Mouse (Mus musculus): ENCODE results near the gene Smr3a.

Gene Smr3a

DNA sequence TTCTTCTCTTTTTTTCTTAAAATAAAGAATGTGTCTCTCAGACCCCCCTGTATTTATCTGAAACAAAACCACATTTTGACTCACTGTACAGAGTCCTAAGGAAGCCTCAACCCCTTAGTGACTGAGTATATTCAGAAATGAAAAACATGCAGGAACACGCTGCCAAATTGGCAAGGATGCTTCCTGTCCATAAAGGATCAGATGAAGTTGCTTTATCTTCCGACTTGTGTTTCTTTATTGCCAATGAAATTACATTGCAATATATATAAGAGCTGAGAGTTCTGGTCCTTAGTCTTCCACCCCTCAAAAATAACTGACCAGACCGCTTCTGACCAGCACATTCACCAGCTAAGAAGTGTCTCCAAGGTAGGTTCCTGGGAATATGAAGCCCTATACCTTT, at the start of gene Smr3a:
Gene Smr3a, plus strand, starts transcription at position 301 of the 400 bp plus-strand sequence.
- no peak for TF ChIP-seq GATA4 (IDR thresholded peaks at IDR 0.05; ENCODE audit: insufficient replicate concordance, low read length)

DNA sequence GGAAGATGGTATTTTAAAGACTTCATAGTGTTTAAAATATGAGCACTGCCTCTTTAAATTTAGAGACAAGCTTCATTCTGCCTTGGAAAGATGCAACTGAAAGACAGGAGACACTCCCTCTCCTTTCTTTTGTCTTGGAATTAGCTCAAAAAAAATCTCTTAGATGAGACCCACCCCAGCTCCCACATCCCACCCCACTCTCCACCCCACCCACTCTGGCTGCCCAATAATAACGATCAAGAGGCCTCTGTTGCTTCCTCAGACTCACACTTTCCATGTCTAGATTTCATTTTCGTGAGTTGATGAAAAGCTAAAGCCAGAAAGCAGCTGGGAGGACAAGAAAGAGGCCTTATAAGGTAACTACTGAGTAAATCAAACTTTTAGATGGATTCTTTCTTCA, 33.1 kb upstream of the Smr3a start, which contains the start of the genes 2310003L06Rik and Gm28434:
Gene 2310003L06Rik, plus strand, starts transcription at position 259 of the 400 bp plus-strand sequence.
Gene Gm28434, plus strand, starts transcription at position 317 of the 400 bp plus-strand sequence.
- TF ChIP-seq GATA4 (IDR thresholded peaks at IDR 0.05; ENCODE audit: insufficient replicate concordance, low read length), result no peak

DNA sequence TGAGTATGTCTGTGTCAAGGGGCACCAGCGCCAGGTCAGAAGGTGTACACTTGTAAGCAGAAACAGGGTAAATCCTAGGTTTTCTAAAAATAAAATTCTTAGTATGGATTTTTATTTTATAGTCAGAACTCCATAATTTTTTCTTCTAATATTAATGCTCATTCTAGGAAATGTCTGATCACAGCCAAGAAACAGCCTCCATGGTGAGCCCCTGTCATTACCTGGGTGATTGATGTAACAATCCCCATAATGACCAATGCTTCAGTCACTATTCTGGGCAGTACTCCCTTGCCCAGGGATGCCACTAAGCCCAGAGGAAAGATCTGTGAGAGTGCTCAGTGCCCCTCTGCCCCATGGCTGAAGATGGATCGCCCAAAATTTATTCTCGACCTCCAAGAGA, 23.2 kb upstream of the Smr3a start, which contains the start of gene Cabs1:
Gene Cabs1, plus strand, starts transcription at position 301 of the 400 bp plus-strand sequence.
- no peak for TF ChIP-seq GATA4 (IDR thresholded peaks at IDR 0.05; ENCODE audit: insufficient replicate concordance, low read length)

DNA sequence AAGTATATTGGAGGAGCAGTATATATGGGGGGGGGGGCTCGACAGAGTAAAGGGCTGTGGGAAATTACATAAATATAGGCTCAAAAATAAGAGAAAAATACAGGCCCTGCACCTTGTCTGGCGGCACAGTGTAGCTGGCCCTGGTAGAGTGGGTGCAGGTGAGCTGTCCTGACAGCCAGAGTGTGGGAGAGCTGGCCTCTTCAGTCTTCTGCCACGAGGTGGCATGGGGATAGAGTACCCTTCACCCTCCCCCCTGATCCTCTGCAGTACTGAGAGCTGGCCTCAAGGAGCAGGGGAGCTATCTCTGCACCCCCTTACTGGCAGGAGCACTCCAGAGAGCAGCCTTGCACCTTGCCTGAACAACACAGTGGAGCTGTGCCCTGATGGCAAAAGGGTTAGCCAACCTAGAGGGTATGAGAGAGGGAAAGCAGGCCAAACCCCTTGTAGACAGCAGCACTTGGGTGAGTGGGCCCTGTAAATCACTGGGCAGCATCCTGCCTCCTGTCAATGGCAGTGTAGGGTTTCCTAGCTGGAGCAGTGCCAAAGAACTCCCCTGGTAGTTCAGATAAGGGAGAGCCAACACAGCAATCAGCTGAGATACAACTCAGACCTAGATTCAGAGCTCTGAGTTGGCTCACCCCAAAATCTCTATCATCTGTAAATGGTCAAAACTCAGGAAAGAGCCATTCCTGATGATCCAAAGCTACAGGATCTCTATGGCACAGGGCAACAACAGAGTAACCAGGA, 19.7 kb upstream of the Smr3a start:
- TF ChIP-seq GATA4 (IDR thresholded peaks at IDR 0.05; ENCODE audit: insufficient replicate concordance, low read length), result no peak

DNA sequence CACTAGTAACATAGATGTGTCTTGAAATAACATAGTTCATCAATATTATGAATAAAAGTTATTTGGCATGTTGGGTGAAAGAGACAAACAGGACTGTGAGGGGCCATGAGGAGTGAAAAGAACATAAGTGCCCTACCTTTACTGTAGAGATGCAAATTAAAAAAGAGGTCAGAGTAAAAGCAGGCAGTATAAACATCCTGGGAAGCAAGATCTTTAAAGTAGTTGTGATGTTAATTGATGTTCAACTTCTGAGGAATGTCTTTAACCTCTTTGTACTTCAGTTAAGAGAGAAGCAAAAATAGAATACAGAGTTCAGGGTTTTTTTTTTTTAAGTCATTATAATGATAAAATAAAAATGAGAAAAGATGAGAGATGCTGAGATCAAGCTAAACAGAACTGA, 2.9 kb downstream of the Smr3a start:
- no peak for TF ChIP-seq GATA4 (IDR thresholded peaks at IDR 0.05; ENCODE audit: insufficient replicate concordance, low read length)

All from liver, adult (tissue).